Mouse (Mus musculus): ENCODE measurements around the gene Zbtb16.

GRCm38 (mm10) chr9:48655525-48656169 lies 180.4 kb downstream of the Zbtb16 start:
- TF ChIP-seq POLR2A (IDR thresholded peaks at IDR 0.05; ENCODE audit: low read depth, low read length) = no peak
- no peak for TF ChIP-seq CTCF (IDR thresholded peaks at IDR 0.05; ENCODE audit: extremely low read depth, insufficient read length, insufficient replicate concordance, low read depth, low read length)
